Mouse (Mus musculus) stomach, embryonic 16.5 days (tissue): Measurements from ENCODE around the gene Olfr307. TPM values are rescaled to one million over a fixed set of nuclear protein-coding genes. Genes with fewer than 3 reads are reported as not detected.
"Not testable (repeated sequence)": the region's sequence is repeated elsewhere in the genome, so short reads cannot be mapped to it uniquely, and the experiment has no call there.

Experiments used
- ATAC-seq: fragments of 200-750 bp; cut with Nextera tagmentation; 2 replicates; pipeline ENCODE4 v1.8.0; 2017; ENCODE audit warnings: moderate number of reproducible peaks, moderate TSS enrichment; ENCODE audit not compliant: insufficient read depth, low FRiP score
- H3K27ac ChIP-seq: fragments of 300-500 bp; sonication (generic); 2 replicates; pipeline ENCODE4 v1.5.1; 2014; ENCODE audit warnings: low read length
- H3K27me3 ChIP-seq: fragments of 300-500 bp; sonication (generic); 2 replicates; pipeline ENCODE4 v1.6.1; 2014; ENCODE audit warnings: low read length, control low read depth, mixed read lengths; ENCODE audit not compliant: control insufficient read depth, insufficient read depth
- H3K36me3 ChIP-seq: fragments of 300-500 bp; sonication (generic); 2 replicates; pipeline ENCODE4 v1.6.1; 2014; ENCODE audit warnings: low read length; ENCODE audit not compliant: control insufficient read depth, insufficient read depth
- H3K4me1 ChIP-seq: fragments of 300-500 bp; sonication (generic); 2 replicates; pipeline ENCODE4 v1.6.1; 2014; ENCODE audit warnings: low read length, control low read depth, mixed read lengths; ENCODE audit not compliant: control insufficient read depth, insufficient read depth
- H3K4me2 ChIP-seq: fragments of 300-500 bp; sonication (generic); 2 replicates; pipeline ENCODE4 v1.6.1; 2014; ENCODE audit warnings: low read depth, low read length, mixed read lengths
- H3K4me3 ChIP-seq: fragments of 300-500 bp; sonication (generic); replicated peaks from 2 replicates; pipeline ENCODE4 v1.5.1; 2014; ENCODE audit warnings: mild to moderate bottlenecking, low read length
- H3K9ac ChIP-seq: fragments of 300-500 bp; sonication (generic); 2 replicates; pipeline ENCODE4 v1.6.1; 2014; ENCODE audit warnings: low read length
- H3K9me3 ChIP-seq: fragments of 300-500 bp; sonication (generic); replicated peaks from 2 replicates; pipeline ENCODE4 v1.6.1; 2016; ENCODE audit warnings: low read length, control low read depth; ENCODE audit not compliant: control insufficient read depth
- WGBS: fragments of 180-500 bp; shearing (Covaris S2); extraction: QIAGEN DNeasy Blood & Tissue Kit; methylation state at CpG from one replicate; pipeline ENCODE4 v1.1.7; 2014; 5-methylcytosine and 5-hydroxymethylcytosine counted together
- polyA plus RNA-seq: library from polyadenylated mRNA; unstranded; fragments of >200 nt; fragmentation: Nextera tagmentation; extraction: Ambion mirVana; gene quantifications from 2 replicates; pipeline ENCODE4 v1.2.1, GENCODE M21; 2015

The Olfr307 gene
- polyA plus RNA-seq, result not detected in 2 replicates

GRCm38 (mm10) chr7:86337486-86337885, at the start of gene Olfr307:
Gene Olfr307, minus strand, starts transcription at chr7:86337586.
- Histone ChIP-seq H3K4me3 (no peak within 1 kb of the TSS), H3K9me3 (no peaks in the 10 kb centered on the region), H3K27me3 (no peaks in the 10 kb centered on the region), H3K4me2 (no peak within 1 kb of the TSS), H3K36me3 (no peaks in the 10 kb centered on the region), H3K9ac (no peak within 1 kb of the TSS), H3K27ac (no peak within 1 kb of the TSS), H3K4me1 (no peaks in the 10 kb centered on the region)
- 57% methylated on average over 1 of the region's 1 CpGs for WGBS
- no peak for ATAC-seq

- Histone ChIP-seq H3K4me1 (no peaks in the 10 kb centered on the region), H3K27me3 (no peaks in the 10 kb centered on the region), H3K4me2 (no peak within 1 kb of the TSS), H3K36me3 (no peaks in the 10 kb centered on the region), H3K4me3 (no peak within 1 kb of the TSS), H3K9me3 (no peaks in the 10 kb centered on the region), H3K9ac (no peak within 1 kb of the TSS), H3K27ac (no peak within 1 kb of the TSS)
- ATAC-seq, result no peak
- WGBS, result 73% methylated on average over 1 of the region's 1 CpGs
These were observed 49.2 kb upstream of the Olfr307 start, which contains the start of gene Olfr304 for GRCm38 (mm10) chr7:86386558-86386957. Gene Olfr304, minus strand, starts transcription at chr7:86386658.

GRCm38 (mm10) chr7:86385769-86386168, 48.4 kb upstream of the Olfr307 start:
- H3K9ac ChIP-seq, result no peak overlapping the region
- no peaks in the 10 kb centered on the region for H3K27me3 ChIP-seq
- WGBS, result 71% methylated on average over 3 of the region's 3 CpGs
- no peak overlapping the region for H3K4me2 ChIP-seq
- ATAC-seq, result no peak
- no peaks in the 10 kb centered on the region for H3K36me3 ChIP-seq
- no peak overlapping the region for H3K4me3 ChIP-seq
- no peaks in the 10 kb centered on the region for H3K9me3 ChIP-seq
- H3K4me1 ChIP-seq, result no peaks in the 10 kb centered on the region
- no peak overlapping the region for H3K27ac ChIP-seq

GRCm38 (mm10) chr7:86366828-86367227, 29.4 kb upstream of the Olfr307 start, which contains the start of gene Olfr305:
Gene Olfr305, minus strand, starts transcription at chr7:86366928.
- no peak within 1 kb of the TSS for H3K9ac ChIP-seq
- no peak within 1 kb of the TSS for H3K27ac ChIP-seq
- no peaks in the 10 kb centered on the region for H3K36me3 ChIP-seq
- no peak for ATAC-seq
- no peaks in the 10 kb centered on the region for H3K27me3 ChIP-seq
- H3K4me1 ChIP-seq, result no peaks in the 10 kb centered on the region
- 89% methylated on average over 1 of the region's 1 CpGs for WGBS
- H3K4me3 ChIP-seq, result no peak within 1 kb of the TSS
- no peak within 1 kb of the TSS for H3K4me2 ChIP-seq
- H3K9me3 ChIP-seq, result no peaks in the 10 kb centered on the region

GRCm38 (mm10) chr7:86346296-86346695, 8.9 kb upstream of the Olfr307 start:
- not testable (repeated sequence) for H3K4me1 ChIP-seq, H3K36me3 ChIP-seq, H3K27ac ChIP-seq, H3K9me3 ChIP-seq, ATAC-seq, H3K4me3 ChIP-seq, H3K9ac ChIP-seq, H3K4me2 ChIP-seq, H3K27me3 ChIP-seq
- 84% methylated on average over 9 of the region's 9 CpGs for WGBS

- ATAC-seq, result no peak
- no peaks in the 10 kb centered on the region for H3K9me3 ChIP-seq
- H3K36me3 ChIP-seq, result no peaks in the 10 kb centered on the region
- H3K4me2 ChIP-seq, result no peak overlapping the region
- H3K4me3 ChIP-seq, result no peak overlapping the region
- H3K27me3 ChIP-seq, result no peaks in the 10 kb centered on the region
- H3K27ac ChIP-seq, result no peak overlapping the region
- H3K4me1 ChIP-seq, result no peaks in the 10 kb centered on the region
- 73% methylated on average over 3 of the region's 3 CpGs for WGBS
- H3K9ac ChIP-seq, result no peak overlapping the region
These were observed 6.9 kb upstream of the Olfr307 start for GRCm38 (mm10) chr7:86344253-86344652.

- H3K27me3 ChIP-seq, result no peaks in the 10 kb centered on the region
- no peak overlapping the region for H3K4me2 ChIP-seq
- no peak for ATAC-seq
- no peak overlapping the region for H3K9ac ChIP-seq
- H3K4me3 ChIP-seq, result no peak overlapping the region
- H3K4me1 ChIP-seq, result no peaks in the 10 kb centered on the region
- 71% methylated on average over 14 of the region's 14 CpGs for WGBS
- no peak overlapping the region for H3K27ac ChIP-seq
- H3K36me3 ChIP-seq, result no peaks in the 10 kb centered on the region
- no peaks in the 10 kb centered on the region for H3K9me3 ChIP-seq
These were observed 5.6 kb upstream of the Olfr307 start for GRCm38 (mm10) chr7:86342881-86343565.

GRCm38 (mm10) chr7:86325530-86325929, 11.9 kb downstream of the Olfr307 start, which contains the start of gene Olfr308:
Gene Olfr308, minus strand, starts transcription at chr7:86325630.
- no peaks in the 10 kb centered on the region for H3K9me3 ChIP-seq
- no peaks in the 10 kb centered on the region for H3K4me1 ChIP-seq
- H3K36me3 ChIP-seq, result no peaks in the 10 kb centered on the region
- no peak within 1 kb of the TSS for H3K27ac ChIP-seq
- H3K27me3 ChIP-seq, result no peaks in the 10 kb centered on the region
- H3K4me3 ChIP-seq, result no peak within 1 kb of the TSS
- ATAC-seq, result no peak
- H3K4me2 ChIP-seq, result no peak within 1 kb of the TSS
- no peak within 1 kb of the TSS for H3K9ac ChIP-seq

GRCm38 (mm10) chr7:86321323-86321722, 16.1 kb downstream of the Olfr307 start:
- no peaks in the 10 kb centered on the region for H3K36me3 ChIP-seq
- no peak overlapping the region for H3K4me3 ChIP-seq
- no peak overlapping the region for H3K4me2 ChIP-seq
- H3K4me1 ChIP-seq, result no peaks in the 10 kb centered on the region
- ATAC-seq, result no peak
- no peaks in the 10 kb centered on the region for H3K9me3 ChIP-seq
- H3K27me3 ChIP-seq, result no peaks in the 10 kb centered on the region
- 91% methylated on average over 2 of the region's 2 CpGs for WGBS
- H3K9ac ChIP-seq, result no peak overlapping the region
- H3K27ac ChIP-seq, result no peak overlapping the region
